Mouse (Mus musculus) testis, adult 2 months (tissue): ENCODE data around the gene Itgb2l.

ENCODE experiments used
- CTCF ChIP-seq: fragments of 200-500 bp; IDR thresholded peaks from 2 replicates; pipeline ENCODE4 v1.5.1; 2012; ENCODE audit warnings: low read depth, mild to moderate bottlenecking, inconsistent platforms, low read length, moderate library complexity; ENCODE audit not compliant: control insufficient read depth, insufficient read depth, insufficient replicate concordance
- POLR2A ChIP-seq: fragments of 200-500 bp; IDR thresholded peaks from 2 replicates; pipeline ENCODE4 v1.6.1; 2012; ENCODE audit warnings: low read depth, mild to moderate bottlenecking, inconsistent platforms, low read length, moderate library complexity; ENCODE audit not compliant: control insufficient read depth

- TF ChIP-seq CTCF (no peak), POLR2A (no peak)
Observed at GRCm38 (mm10) chr16:96481791-96482190, 38.4 kb upstream of the Itgb2l start.
